Mouse (Mus musculus) gastrocnemius, adult 8-10 months (tissue): Measurements from ENCODE around the gene Acvr1. TPM values are rescaled to one million over a fixed set of nuclear protein-coding genes. Genes with fewer than 3 reads are reported as not detected.

Experiments used
- DNase-seq, 2 experiments: peaks; one replicate each; pipeline ENCODE4 v3.0.0; 2022; ENCODE audit warnings: low spot score in 2 of 2
- total RNA-seq, 4 experiments: library from RNA; stranded (reverse); gene quantifications; 2 replicates each; pipeline ENCODE4 v1.2.4; 2022

Gene Acvr1
- total RNA-seq, 4 experiments from 2014 or later = 15.6 to 29.8 (median 19.0) TPM

GRCm38 (mm10) chr2:58417684-58418083 lies 149.3 kb downstream of the Acvr1 start:
- DNase-seq = no peak

GRCm38 (mm10) chr2:58415037-58415436 lies 151.9 kb downstream of the Acvr1 start:
- DNase-seq = no peak

- no peak for DNase-seq
These were observed 157.9 kb downstream of the Acvr1 start for GRCm38 (mm10) chr2:58408926-58409634.

- DNase-seq = no peak
These were observed 163.5 kb downstream of the Acvr1 start for GRCm38 (mm10) chr2:58403481-58403880.

GRCm38 (mm10) chr2:58388601-58389000 lies 178.4 kb downstream of the Acvr1 start:
- DNase-seq = no peak

- DNase-seq = no peak
These were observed 186.9 kb downstream of the Acvr1 start for GRCm38 (mm10) chr2:58380020-58380419.

GRCm38 (mm10) chr2:58379475-58379874 lies 187.5 kb downstream of the Acvr1 start:
- DNase-seq = no peak

- no peak for DNase-seq
These were observed 189.4 kb downstream of the Acvr1 start for GRCm38 (mm10) chr2:58377417-58378130.

- no peak for DNase-seq
These were observed 200.8 kb downstream of the Acvr1 start for GRCm38 (mm10) chr2:58366196-58366595.

GRCm38 (mm10) chr2:58361361-58362046 lies 205.5 kb downstream of the Acvr1 start:
- no peak for DNase-seq

- no peak for DNase-seq
These were observed 208.9 kb downstream of the Acvr1 start for GRCm38 (mm10) chr2:58358132-58358460.

- peak in 1 of 2 experiments; percentile 15 for DNase-seq
These were observed 209.4 kb downstream of the Acvr1 start, which contains the start of gene Acvr1c for GRCm38 (mm10) chr2:58357414-58358131. Gene Acvr1c, minus strand, starts transcription at chr2:58357895.

GRCm38 (mm10) chr2:58357068-58357413 lies 209.9 kb downstream of the Acvr1 start:
- DNase-seq = no peak

- no peak for DNase-seq
These were observed 212.6 kb downstream of the Acvr1 start for GRCm38 (mm10) chr2:58354389-58354788.

- no peak for DNase-seq
These were observed 214.1 kb downstream of the Acvr1 start for GRCm38 (mm10) chr2:58352846-58353245.

- DNase-seq = no peak
These were observed 216.3 kb downstream of the Acvr1 start for GRCm38 (mm10) chr2:58350657-58351056.

Other genes with a start within 250 kb of the Acvr1 start
- 1 to 10 TPM in 1 of 4 experiments, under 1 TPM in 3; 0.15 to 1.9 (median 0.53) TPM for gene Acvr1c, start 209.3 kb downstream of the Acvr1 start, total RNA-seq
- not detected for gene Gm17409, start 97.0 kb downstream of the Acvr1 start, total RNA-seq
- 1 to 10 TPM; 1.5 to 2.8 (median 2.2) TPM for gene Upp2, start 141 bp upstream of the Acvr1 start, total RNA-seq